Mouse (Mus musculus) kidney, adult 2 months (tissue): ENCODE results near the gene Apln. TPM values are rescaled to one million over a fixed set of nuclear protein-coding genes. Genes with fewer than 3 reads are reported as not detected.

ENCODE experiments used
- DNase-seq: peaks from one replicate; pipeline ENCODE4 v3.0.0; 2021
- H3K27ac ChIP-seq: fragments of 200-500 bp; 2 replicates; pipeline ENCODE4 v1.5.1; 2012; ENCODE audit warnings: low read depth, low read length, control low read depth, inconsistent platforms; ENCODE audit not compliant: insufficient read depth
- H3K27me3 ChIP-seq: fragments of 200-500 bp; replicated peaks from 2 replicates; pipeline ENCODE4 v1.6.1; 2012; ENCODE audit warnings: mild to moderate bottlenecking, moderate library complexity, low read length, inconsistent platforms; ENCODE audit not compliant: control insufficient read depth, insufficient read depth
- H3K36me3 ChIP-seq: fragments of 200-500 bp; 2 replicates; pipeline ENCODE4 v1.6.1; 2012; ENCODE audit warnings: mild to moderate bottlenecking, moderate library complexity, low read length, inconsistent platforms; ENCODE audit not compliant: control insufficient read depth, insufficient read depth
- H3K4me1 ChIP-seq: fragments of 200-500 bp; 2 replicates; pipeline ENCODE4 v1.6.1; 2011; ENCODE audit warnings: low read length; ENCODE audit not compliant: control insufficient read depth, insufficient read depth
- H3K4me3 ChIP-seq: fragments of 200-500 bp; 2 replicates; pipeline ENCODE4 v1.5.1; 2011; ENCODE audit warnings: mild to moderate bottlenecking, low read depth, low read length, control low read depth; ENCODE audit not compliant: insufficient read depth
- CTCF ChIP-seq: fragments of 200-500 bp; conservative IDR thresholded peaks from 2 replicates; pipeline ENCODE4 v1.5.1; 2011; ENCODE audit warnings: low read depth, mild to moderate bottlenecking, control low read depth, low read length, moderate library complexity, mixed read lengths; ENCODE audit not compliant: insufficient read depth, insufficient read length
- POLR2A ChIP-seq: fragments of 200-500 bp; IDR thresholded peaks from one replicate; pipeline ENCODE4 v1.6.1; 2011; ENCODE audit warnings: low read depth, low read length, control low read depth
- WGBS: fragments of 180-500 bp; shearing (Covaris S2); methylation state at CpG from one replicate; pipeline ENCODE4 v1.1.7; 2018; 5-methylcytosine and 5-hydroxymethylcytosine counted together
- polyA plus RNA-seq: library from polyadenylated mRNA; depleted of rRNA; stranded (reverse); fragments of >200 nt; gene quantifications from 2 replicates; pipeline ENCODE4 v1.2.3, GENCODE M21; 2012; rRNA removed

Apln gene
- polyA plus RNA-seq, result 8.1 and 10.8 TPM in 2 replicates

- Histone ChIP-seq H3K36me3 (no peaks in the 10 kb centered on the region), H3K4me1 (peaks cover 3% of the 10 kb centered on the region; the same call in 1 of the 2 replicates), H3K27me3 (no peaks in the 10 kb centered on the region), H3K27ac (no peak within 1 kb of the TSS), H3K4me3 (peak within 1 kb of the TSS; percentile 31)
- DNase-seq, result peak; percentile 45
- TF ChIP-seq CTCF (no peak), POLR2A (no peak)
- 2% methylated on average over 68 of the region's 73 CpGs for WGBS
Measured at GRCm38 (mm10) chrX:48034144-48035113, at the start of gene Apln. Apln (minus strand) TSS chrX:48034853.

- Histone ChIP-seq H3K27ac (no peak overlapping the region), H3K4me3 (no peak overlapping the region), H3K36me3 (no peaks in the 10 kb centered on the region), H3K4me1 (no peaks in the 10 kb centered on the region), H3K27me3 (no peaks in the 10 kb centered on the region)
- DNase-seq, result no peak
- TF ChIP-seq CTCF (no peak), POLR2A (no peak)
- 40% methylated on average over 5 of the region's 5 CpGs for WGBS
Measured at GRCm38 (mm10) chrX:48082364-48082763, 47.7 kb upstream of the Apln start.

- H3K4me1 ChIP-seq, result no peaks in the 10 kb centered on the region
- DNase-seq, result no peak
- H3K27me3 ChIP-seq, result no peaks in the 10 kb centered on the region
- no peaks in the 10 kb centered on the region for H3K36me3 ChIP-seq
- 82% methylated on average over 4 of the region's 4 CpGs for WGBS
- no peak for TF ChIP-seq POLR2A
- no peak for TF ChIP-seq CTCF
- H3K27ac ChIP-seq, result no peak overlapping the region
- no peak overlapping the region for H3K4me3 ChIP-seq
Measured at GRCm38 (mm10) chrX:48076806-48077425, 42.3 kb upstream of the Apln start.

- no peak overlapping the region for H3K4me3 ChIP-seq
- no peaks in the 10 kb centered on the region for H3K36me3 ChIP-seq
- no peaks in the 10 kb centered on the region for H3K4me1 ChIP-seq
- no peak for DNase-seq
- TF ChIP-seq CTCF (no peak), POLR2A (no peak)
- H3K27ac ChIP-seq, result no peak overlapping the region
- 59% methylated on average over 3 of the region's 3 CpGs for WGBS
- no peaks in the 10 kb centered on the region for H3K27me3 ChIP-seq
Measured at GRCm38 (mm10) chrX:48074691-48075090, 40.0 kb upstream of the Apln start.

- no peaks in the 10 kb centered on the region for H3K4me1 ChIP-seq
- 67% methylated on average over 5 of the region's 5 CpGs for WGBS
- no peak for TF ChIP-seq POLR2A
- TF ChIP-seq CTCF, result no peak
- no peak overlapping the region for H3K27ac ChIP-seq
- no peaks in the 10 kb centered on the region for H3K36me3 ChIP-seq
- no peaks in the 10 kb centered on the region for H3K27me3 ChIP-seq
- no peak overlapping the region for H3K4me3 ChIP-seq
- DNase-seq, result no peak
Measured at GRCm38 (mm10) chrX:48072401-48072800, 37.7 kb upstream of the Apln start.

GRCm38 (mm10) chrX:48071961-48072360, 37.3 kb upstream of the Apln start:
- Histone ChIP-seq H3K4me3 (no peak overlapping the region), H3K4me1 (no peaks in the 10 kb centered on the region), H3K27me3 (no peaks in the 10 kb centered on the region), H3K36me3 (no peaks in the 10 kb centered on the region), H3K27ac (no peak overlapping the region)
- TF ChIP-seq CTCF, result no peak
- TF ChIP-seq POLR2A, result no peak
- WGBS, result 70% methylated on average over 3 of the region's 3 CpGs
- no peak for DNase-seq

- Histone ChIP-seq H3K27me3 (no peaks in the 10 kb centered on the region), H3K36me3 (no peaks in the 10 kb centered on the region), H3K4me3 (no peak overlapping the region), H3K4me1 (no peaks in the 10 kb centered on the region), H3K27ac (no peak overlapping the region)
- no peak for DNase-seq
- WGBS, result 54% methylated on average over 3 of the region's 3 CpGs
- TF ChIP-seq POLR2A, result no peak
- no peak for TF ChIP-seq CTCF
Measured at GRCm38 (mm10) chrX:48066891-48067290, 32.2 kb upstream of the Apln start.
